Mouse (Mus musculus): Measurements from ENCODE around the gene Crlf3.

DNA sequence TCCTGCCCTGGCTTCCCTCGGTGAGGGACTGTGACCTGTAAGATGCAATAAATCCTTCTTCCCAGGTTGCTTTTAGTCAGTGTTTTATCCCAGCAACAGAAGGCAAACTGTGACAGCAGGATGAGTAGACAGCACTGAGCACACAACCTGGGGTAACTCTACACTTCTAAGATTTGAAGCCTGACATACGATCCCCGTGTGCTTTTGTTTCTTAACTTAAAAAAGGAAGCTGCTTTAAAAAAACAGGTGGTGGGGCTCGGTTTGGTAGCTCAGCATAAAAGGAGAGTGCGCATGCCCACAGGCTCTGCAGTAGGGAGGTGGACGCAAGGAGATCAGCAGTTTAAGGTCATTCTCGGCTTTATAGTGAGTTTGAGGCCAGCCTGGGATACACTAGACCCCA is 28.3 kb downstream of the Crlf3 start:
- TF ChIP-seq POLR2A (IDR thresholded peaks at IDR 0.05; ENCODE audit: insufficient read length, low read depth) (no peak), TCF12 (IDR thresholded peaks at IDR 0.05; ENCODE audit: insufficient read depth, poor library complexity, severe bottlenecking) (no peak), USF1 (IDR thresholded peaks at IDR 0.05; ENCODE audit: low read depth) (no peak), TCF3 (IDR thresholded peaks at IDR 0.05; ENCODE audit: insufficient read length, low read depth) (no peak), MAX (IDR thresholded peaks at IDR 0.05; ENCODE audit: low read depth) (no peak), CEBPB (IDR thresholded peaks at IDR 0.05; ENCODE audit: insufficient read depth, poor library complexity, severe bottlenecking) (no peak), E2F4 (IDR thresholded peaks at IDR 0.05; ENCODE audit: insufficient read depth) (no peak), MYOD1 (IDR thresholded peaks at IDR 0.05; ENCODE audit: control insufficient read depth in 1 of 3, insufficient read length in 2 of 3, low read depth in 2 of 3) (no peak), SRF (IDR thresholded peaks at IDR 0.05; ENCODE audit: control insufficient read depth, insufficient read length, low read depth) (no peak), POLR2AphosphoS2 (IDR thresholded peaks at IDR 0.05; ENCODE audit: insufficient read length, low read depth) (no peak)
